Mouse (Mus musculus): ENCODE measurements around the gene Sdcbp2.

Gene Sdcbp2

DNA sequence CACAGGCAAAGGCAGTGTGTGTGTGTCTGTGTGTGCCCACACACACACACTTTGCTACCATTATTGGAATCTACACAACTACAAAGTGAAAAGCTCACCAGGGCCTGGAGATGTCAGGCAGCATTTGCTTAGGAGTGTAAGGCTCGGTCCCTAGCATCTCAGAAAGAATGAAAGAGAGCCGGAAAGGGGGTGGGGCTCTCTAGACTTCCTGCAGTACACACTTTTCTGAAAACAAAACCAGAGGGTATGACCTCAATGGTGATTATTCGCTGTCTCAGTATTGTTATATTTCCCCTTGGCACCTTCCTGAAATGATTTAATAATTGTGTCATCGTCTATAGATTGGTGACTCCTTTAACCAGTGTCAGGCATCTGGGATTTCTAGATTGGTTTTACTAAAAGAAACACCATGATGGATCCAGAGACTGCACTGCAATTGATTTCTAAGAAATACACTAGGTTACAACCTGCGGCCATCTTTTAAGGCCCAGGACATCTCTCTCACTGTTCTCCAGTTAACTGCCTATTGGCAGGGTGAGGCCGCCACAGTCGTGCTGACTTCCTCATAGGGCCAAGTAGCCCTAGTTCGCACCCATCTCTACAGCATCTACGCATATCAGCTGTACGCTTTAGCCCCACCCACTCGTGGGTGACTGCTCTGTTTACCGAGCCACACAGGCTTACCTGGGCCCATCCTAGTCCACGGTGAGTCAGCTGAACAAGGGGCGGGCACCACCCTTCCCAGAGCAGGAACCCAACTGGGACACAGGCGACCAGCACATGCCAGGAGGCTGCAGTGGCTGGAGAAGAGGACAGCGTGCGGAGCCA is at the start of gene Sdcbp2:
Gene Sdcbp2, plus strand, starts transcription at position 750 of the 828 bp plus-strand sequence.
- DNase-seq (ENCODE audit: low read depth in 2 of 2, low spot score in 2 of 2) = no peak

- DNase-seq (ENCODE audit: low read depth in 2 of 2, low spot score in 2 of 2) = no peak
Measured at GRCm38 (mm10) chr2:151524324-151525041, 47.9 kb upstream of the Sdcbp2 start.

DNA sequence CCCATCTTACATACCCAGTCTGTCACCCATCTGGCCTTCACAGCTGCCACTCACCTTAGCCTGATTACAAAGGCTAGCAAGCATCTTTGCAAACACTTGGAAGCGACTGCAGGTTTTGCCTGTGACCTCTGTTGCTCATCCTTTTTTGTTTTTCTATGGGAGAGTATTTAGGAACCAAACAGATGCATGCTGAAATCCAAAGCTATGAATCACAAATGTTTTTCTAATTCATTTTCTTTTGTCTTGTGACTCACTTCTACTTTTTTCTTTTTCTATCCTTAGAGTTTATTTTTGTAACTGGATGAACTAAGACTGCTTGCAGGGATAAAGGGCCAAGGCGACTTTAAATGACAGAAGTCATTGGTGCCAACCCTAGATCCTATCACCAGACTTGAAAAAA is 46.9 kb upstream of the Sdcbp2 start:
- no peak for DNase-seq (ENCODE audit: low read depth in 2 of 2, low spot score in 2 of 2)

- no peak for DNase-seq (ENCODE audit: low read depth in 2 of 2, low spot score in 2 of 2)
Measured at GRCm38 (mm10) chr2:151528066-151528465, 44.4 kb upstream of the Sdcbp2 start.

- DNase-seq (ENCODE audit: low read depth in 2 of 2, low spot score in 2 of 2) = no peak
Measured at GRCm38 (mm10) chr2:151529169-151529568, 43.3 kb upstream of the Sdcbp2 start.

- DNase-seq (ENCODE audit: low read depth in 2 of 2, low spot score in 2 of 2) = no peak
Measured at GRCm38 (mm10) chr2:151530378-151531230, 41.8 kb upstream of the Sdcbp2 start.

DNA sequence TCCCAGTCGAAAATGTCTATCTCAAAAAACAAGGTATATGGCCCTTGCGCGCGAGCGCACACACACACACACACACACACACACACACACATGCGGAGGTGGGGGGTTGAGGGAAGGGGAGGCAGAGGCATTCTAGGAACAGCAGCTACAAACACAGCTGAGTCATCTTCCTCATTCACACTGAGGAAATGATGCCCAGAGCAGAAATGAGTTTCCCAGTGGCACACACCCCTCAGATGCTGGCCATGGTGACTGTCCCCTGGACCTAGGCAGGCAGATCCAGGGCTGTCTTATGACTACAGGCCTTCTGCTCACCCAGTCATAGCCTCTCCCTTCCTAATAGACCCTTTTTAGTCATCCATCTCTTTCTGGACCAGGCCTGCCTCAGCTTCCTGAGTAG is 38.8 kb upstream of the Sdcbp2 start:
- DNase-seq (ENCODE audit: low read depth in 2 of 2, low spot score in 2 of 2) = no peak

GRCm38 (mm10) chr2:151535961-151536617 is 36.3 kb upstream of the Sdcbp2 start:
- DNase-seq (ENCODE audit: low read depth in 2 of 2, low spot score in 2 of 2) = no peak

DNA sequence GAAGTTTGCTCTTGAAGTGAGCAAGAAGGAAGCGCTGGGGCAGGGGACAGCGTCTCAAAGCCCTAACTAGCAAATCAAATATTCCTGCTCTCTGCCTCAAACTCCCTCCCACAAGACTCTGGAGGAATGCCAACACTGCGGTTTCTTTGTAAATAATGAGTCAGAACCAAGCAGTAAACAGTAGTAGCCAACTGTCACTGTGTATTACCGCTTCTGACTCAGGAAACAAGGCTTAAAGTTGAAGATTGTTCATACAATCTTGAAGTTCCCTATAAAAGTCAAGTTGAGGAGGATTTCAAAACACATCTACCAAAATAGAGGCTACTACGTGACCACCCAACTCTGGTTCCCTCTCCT is 35.8 kb upstream of the Sdcbp2 start:
- DNase-seq (ENCODE audit: low read depth in 2 of 2, low spot score in 2 of 2) = peak in 1 of 2 experiments; percentile 12

GRCm38 (mm10) chr2:151538646-151539045 is 33.8 kb upstream of the Sdcbp2 start:
- no peak for DNase-seq (ENCODE audit: low read depth in 2 of 2, low spot score in 2 of 2)

DNA sequence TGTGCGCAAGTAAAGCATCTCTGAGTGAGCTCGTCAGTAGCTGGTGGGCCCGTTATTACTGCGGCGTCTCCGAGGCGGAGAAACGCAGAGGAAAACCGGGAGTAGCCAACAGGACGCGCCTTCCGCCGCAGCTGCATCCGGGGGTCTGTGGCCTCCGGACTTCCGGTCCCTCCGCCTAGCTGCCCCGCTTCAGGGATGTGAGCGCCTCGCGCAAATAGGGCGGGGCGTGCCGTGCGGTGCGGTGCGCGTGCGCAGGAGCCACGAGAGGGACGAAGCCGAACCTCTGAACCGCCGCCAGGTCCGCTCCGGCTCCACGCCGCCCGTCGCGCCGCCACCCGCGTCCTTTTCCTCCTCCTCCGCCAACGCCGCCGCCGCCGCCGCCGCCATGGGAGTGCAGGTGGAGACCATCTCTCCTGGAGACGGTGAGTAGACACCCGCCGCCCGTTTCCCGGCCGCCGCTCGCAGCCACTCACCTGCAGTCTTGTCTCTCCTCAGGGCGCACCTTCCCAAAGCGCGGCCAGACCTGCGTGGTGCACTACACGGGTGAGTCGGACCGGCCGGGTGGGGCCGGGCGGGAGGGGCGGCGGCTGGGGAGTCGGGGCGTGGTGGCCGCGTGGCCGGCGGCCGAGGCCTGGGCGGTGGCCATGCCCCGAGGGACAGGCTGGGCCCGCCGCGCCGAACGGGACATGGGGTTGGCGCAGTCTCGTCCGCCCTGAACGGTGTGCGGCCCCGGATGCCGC is 29.9 kb upstream of the Sdcbp2 start, which contains the start of gene Fkbp1a:
Gene Fkbp1a, plus strand, starts transcription at position 161 of the 740 bp plus-strand sequence.
- peak; percentile 89 to 92 for DNase-seq (ENCODE audit: low read depth in 2 of 2, low spot score in 2 of 2)

- DNase-seq (ENCODE audit: low read depth in 2 of 2, low spot score in 2 of 2) = peak in 1 of 2 experiments; percentile 20
Measured at GRCm38 (mm10) chr2:151543063-151543895, 29.1 kb upstream of the Sdcbp2 start.

DNA sequence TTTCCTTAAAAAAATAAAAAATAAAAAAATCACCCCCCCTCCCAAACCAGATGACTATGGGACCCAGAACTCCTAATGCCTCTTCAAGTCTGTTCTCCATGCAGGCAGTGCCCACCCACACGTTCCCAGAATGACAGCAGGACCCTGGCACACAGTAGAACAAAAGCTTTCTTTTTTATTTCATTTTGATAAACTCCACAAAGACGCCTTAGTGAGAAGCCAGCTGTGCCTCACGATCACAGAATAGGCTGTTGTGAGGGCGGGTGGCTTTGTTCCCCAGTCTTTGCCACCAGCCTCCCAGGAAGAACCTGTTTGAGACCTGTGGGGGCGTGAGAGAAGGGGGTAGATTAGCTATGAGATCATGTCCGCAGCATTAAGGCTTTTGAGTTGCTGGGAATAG is 27.7 kb upstream of the Sdcbp2 start:
- DNase-seq (ENCODE audit: low read depth in 2 of 2, low spot score in 2 of 2) = no peak

DNA sequence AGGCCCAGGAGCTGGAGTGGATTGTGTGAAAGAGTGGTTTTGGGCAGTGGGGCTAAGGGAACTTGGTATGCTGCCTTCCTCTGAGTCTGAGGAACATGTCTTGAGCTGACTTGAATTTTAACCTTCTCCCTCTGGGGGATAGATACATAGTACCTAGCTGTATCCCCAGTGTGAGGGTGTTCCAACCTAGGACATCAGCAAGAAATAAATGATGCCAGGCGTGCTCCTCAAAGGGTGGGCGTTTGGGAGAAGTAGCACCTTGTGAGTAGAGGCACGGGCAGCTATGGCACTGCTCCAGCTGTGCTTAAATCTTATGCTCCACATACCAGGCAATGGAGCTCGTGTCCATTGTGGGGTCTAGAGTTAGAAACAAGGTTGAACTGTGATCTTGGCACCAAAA is 25.9 kb upstream of the Sdcbp2 start:
- no peak for DNase-seq (ENCODE audit: low read depth in 2 of 2, low spot score in 2 of 2)

- no peak for DNase-seq (ENCODE audit: low read depth in 2 of 2, low spot score in 2 of 2)
Measured at GRCm38 (mm10) chr2:151549615-151550121, 22.8 kb upstream of the Sdcbp2 start.

DNA sequence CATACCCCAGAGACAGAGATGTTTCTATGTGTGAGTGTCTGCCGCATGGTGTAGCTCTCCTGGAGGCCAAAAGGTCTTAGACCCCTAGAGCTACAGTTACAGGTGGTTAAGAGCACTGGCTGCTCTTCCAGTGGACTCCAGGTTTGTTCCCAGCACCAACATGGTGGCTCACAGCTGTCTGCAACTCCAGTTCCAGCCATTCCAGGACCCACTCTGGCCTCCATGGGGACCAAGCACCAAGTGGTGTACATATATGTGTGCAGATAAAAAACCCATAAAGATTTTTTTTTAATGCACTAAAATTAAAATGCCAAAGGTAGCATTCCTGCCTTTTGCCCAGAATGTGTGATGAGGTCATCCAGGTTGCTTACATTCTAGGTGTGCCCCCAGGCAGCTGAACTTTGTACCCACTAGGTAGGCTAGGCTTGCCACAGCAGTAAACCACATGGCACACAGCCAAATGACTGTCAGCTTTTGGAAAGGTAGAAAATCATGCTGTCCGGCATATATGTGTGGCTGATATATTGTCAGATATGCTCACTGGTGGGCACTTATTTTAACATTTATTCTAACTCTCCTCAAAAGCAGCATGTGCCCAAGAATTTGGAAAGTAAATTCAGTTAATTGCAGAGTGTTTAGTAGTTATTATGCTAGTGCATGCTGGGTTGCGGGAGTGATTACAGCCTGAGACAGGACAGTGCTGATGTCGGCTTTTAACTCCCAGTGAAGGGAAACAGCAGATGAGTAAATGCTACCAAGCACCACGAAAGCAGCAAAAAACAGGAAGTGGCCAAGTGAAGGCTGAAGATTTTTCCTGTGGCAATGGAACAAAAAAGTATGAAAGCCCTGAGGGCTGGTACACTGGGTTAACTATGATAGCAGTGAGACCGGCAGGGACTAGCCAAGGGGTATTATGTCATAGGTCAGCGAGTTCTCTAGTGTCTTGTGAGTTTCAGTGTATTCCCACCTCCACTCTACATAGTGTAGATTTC is 9.2 kb upstream of the Sdcbp2 start:
- DNase-seq (ENCODE audit: low read depth in 2 of 2, low spot score in 2 of 2) = peak in 1 of 2 experiments; percentile 15

- no peak for DNase-seq (ENCODE audit: low read depth in 2 of 2, low spot score in 2 of 2)
Measured at GRCm38 (mm10) chr2:151564006-151564405, 8.4 kb upstream of the Sdcbp2 start.

- DNase-seq (ENCODE audit: low read depth in 2 of 2, low spot score in 2 of 2) = no peak
Measured at GRCm38 (mm10) chr2:151564986-151565385, 7.4 kb upstream of the Sdcbp2 start.

Data from CD8-positive naive resting alpha-beta T cell, adult 2 months (primary cell).